Mouse (Mus musculus) heart, postnatal 0 days (tissue): ENCODE data around the gene Cdyl. TPM values are rescaled to one million over a fixed set of nuclear protein-coding genes. Genes with fewer than 3 reads are reported as not detected.

Source experiments
- ATAC-seq: fragments of 200-750 bp; cut with Nextera tagmentation; 2 replicates; pipeline ENCODE4 v1.8.0; 2017; ENCODE audit warnings: low read depth, moderate number of reproducible peaks, moderate library complexity; ENCODE audit not compliant: insufficient read depth
- DNase-seq: peaks from one replicate; pipeline ENCODE4 v3.0.0-alpha.2; 2016; ENCODE audit warnings: low spot score
- H3K27ac ChIP-seq: fragments of 300-500 bp; sonication (generic); 2 replicates; pipeline ENCODE4 v1.5.1; 2014; ENCODE audit warnings: low read depth, mild to moderate bottlenecking
- H3K27me3 ChIP-seq: fragments of 300-500 bp; sonication (generic); 2 replicates; pipeline ENCODE4 v1.6.1; 2014; ENCODE audit warnings: low read length, mixed read lengths; ENCODE audit not compliant: control insufficient read depth, insufficient read depth
- H3K36me3 ChIP-seq: fragments of 300-500 bp; sonication (generic); replicated peaks from 2 replicates; pipeline ENCODE4 v1.6.1; 2014; ENCODE audit warnings: low read length, mixed read lengths; ENCODE audit not compliant: control insufficient read depth, insufficient read depth
- H3K4me1 ChIP-seq: fragments of 300-500 bp; sonication (generic); 2 replicates; pipeline ENCODE4 v1.6.1; 2014; ENCODE audit warnings: antibody characterized with exemption; ENCODE audit not compliant: control insufficient read depth, insufficient read depth
- H3K4me2 ChIP-seq: fragments of 300-500 bp; sonication (generic); 2 replicates; pipeline ENCODE4 v1.6.1; 2014; ENCODE audit warnings: low read depth, mild to moderate bottlenecking, low read length, moderate library complexity
- H3K4me3 ChIP-seq: fragments of 300-500 bp; sonication (generic); 2 replicates; pipeline ENCODE4 v1.5.1; 2014; ENCODE audit warnings: low read depth, low read length
- H3K9ac ChIP-seq: fragments of 300-500 bp; sonication (generic); replicated peaks from 2 replicates; pipeline ENCODE4 v1.6.1; 2014; ENCODE audit warnings: low read depth, low read length, mixed read lengths
- H3K9me3 ChIP-seq: fragments of 300-500 bp; sonication (generic); replicated peaks from 2 replicates; pipeline ENCODE4 v1.6.1; 2016; ENCODE audit warnings: low read length; ENCODE audit not compliant: control insufficient read depth
- CTCF ChIP-seq: IDR thresholded peaks from 2 replicates; pipeline ENCODE4 v1.5.1; 2016; ENCODE audit warnings: antibody characterized with exemption, control low read depth, low read depth
- EP300 ChIP-seq: IDR thresholded peaks from 2 replicates; pipeline ENCODE4 v1.6.1; 2016; ENCODE audit warnings: antibody characterized with exemption, low read depth
- WGBS: fragments of 180-500 bp; shearing (Covaris S2); extraction: QIAGEN DNeasy Blood & Tissue Kit; methylation state at CpG from one replicate; pipeline ENCODE4 v1.1.7; 2014; 5-methylcytosine and 5-hydroxymethylcytosine counted together
- polyA plus RNA-seq: library from polyadenylated mRNA; unstranded; fragments of >200 nt; fragmentation: Nextera tagmentation; extraction: Ambion mirVana; gene quantifications from 2 replicates; pipeline ENCODE4 v1.2.1, GENCODE M21; 2015
- total RNA-seq: library from RNA; depleted of rRNA; stranded (reverse); fragments of >200 nt; gene quantifications from 2 replicates; pipeline ENCODE4 v1.2.3, GENCODE M21; 2014; ENCODE audit warnings: low replicate concordance

Gene Cdyl
- total and polyA plus RNA-seq, 2 experiments from 2014 or later, result 6.1 to 9.2 TPM

DNA sequence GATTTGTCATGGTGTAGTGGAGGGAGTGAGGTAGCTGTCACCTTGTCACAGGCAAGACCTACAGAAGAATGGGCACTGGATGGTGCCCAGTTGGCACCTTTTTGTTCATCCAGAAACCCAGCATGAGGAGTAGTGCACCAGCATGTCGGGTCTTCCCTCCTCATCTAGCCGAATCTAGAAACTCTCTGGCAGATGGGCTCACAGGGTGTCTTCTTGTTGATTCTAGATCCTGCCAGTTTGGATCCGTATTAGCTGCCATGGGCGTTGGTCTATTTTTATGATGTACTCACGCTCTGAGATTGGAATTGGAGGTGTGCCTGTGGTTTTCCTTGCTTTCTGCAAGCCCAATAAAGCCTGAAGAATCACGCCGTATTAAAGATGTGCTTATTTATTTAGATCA is 92.4 kb downstream of the Cdyl start:
- DNase-seq (no peak), ATAC-seq (no peak)
- no peak overlapping the region for H3K4me3 ChIP-seq
- no peak overlapping the region for H3K9ac ChIP-seq
- H3K4me1 ChIP-seq, result peaks cover 15% of the 10 kb centered on the region; the same call in 1 of the 2 replicates
- TF ChIP-seq EP300 (no peak), CTCF (no peak)
- no peaks in the 10 kb centered on the region for H3K36me3 ChIP-seq
- no peaks in the 10 kb centered on the region for H3K27me3 ChIP-seq
- WGBS, result 60% methylated on average over 7 of the region's 7 CpGs
- no peak overlapping the region for H3K27ac ChIP-seq
- H3K9me3 ChIP-seq, result peaks cover 6% of the 10 kb centered on the region; the same call in 1 of the 2 replicates
- H3K4me2 ChIP-seq, result no peak overlapping the region

DNA sequence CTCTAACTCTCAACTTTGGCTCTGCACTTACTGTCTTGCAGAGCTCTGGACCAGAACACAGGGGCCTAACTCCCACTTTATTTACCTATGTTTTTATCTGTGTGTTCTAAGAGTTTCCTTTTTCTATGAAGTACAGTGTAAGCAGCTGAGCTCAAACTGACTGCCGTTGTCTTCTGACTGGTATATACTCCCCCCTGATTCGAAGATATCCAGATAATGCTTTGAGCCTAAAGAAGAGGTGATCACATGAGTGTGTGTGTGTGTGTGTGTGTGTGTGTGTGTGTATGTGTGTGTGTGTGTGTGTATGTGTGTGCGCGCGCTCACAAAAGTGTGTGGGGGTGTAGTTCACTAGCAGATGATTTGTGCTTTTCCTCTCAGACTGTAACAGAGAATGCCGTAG is 95.4 kb downstream of the Cdyl start:
- Histone ChIP-seq H3K4me2 (no peak overlapping the region), H3K4me3 (no peak overlapping the region), H3K4me1 (peaks cover 18% of the 10 kb centered on the region; the same call in 1 of the 2 replicates), H3K9ac (no peak overlapping the region), H3K36me3 (no peaks in the 10 kb centered on the region), H3K9me3 (no peaks in the 10 kb centered on the region), H3K27ac (no peak overlapping the region), H3K27me3 (no peaks in the 10 kb centered on the region)
- DNase-seq, result no peak
- 77% methylated on average over 6 of the region's 6 CpGs for WGBS
- ATAC-seq, result no peak
- TF ChIP-seq EP300 (no peak), CTCF (no peak)

- Histone ChIP-seq H3K9me3 (no peaks in the 10 kb centered on the region), H3K27me3 (no peaks in the 10 kb centered on the region), H3K9ac (no peak overlapping the region), H3K27ac (no peak overlapping the region), H3K4me1 (peaks cover 18% of the 10 kb centered on the region; the same call in 1 of the 2 replicates), H3K36me3 (no peaks in the 10 kb centered on the region), H3K4me2 (no peak overlapping the region), H3K4me3 (no peak overlapping the region)
- WGBS, result 73% methylated on average over 8 of the region's 8 CpGs
- no peak for DNase-seq
- TF ChIP-seq EP300 (no peak), CTCF (no peak)
- no peak for ATAC-seq
Measured at GRCm38 (mm10) chr13:35755655-35756283, 96.1 kb downstream of the Cdyl start.

GRCm38 (mm10) chr13:35756393-35757338 is 97.0 kb downstream of the Cdyl start:
- Histone ChIP-seq H3K4me3 (no peak overlapping the region), H3K36me3 (no peaks in the 10 kb centered on the region), H3K9ac (no peak overlapping the region), H3K9me3 (no peaks in the 10 kb centered on the region), H3K4me1 (peaks cover 18% of the 10 kb centered on the region; the same call in 1 of the 2 replicates), H3K27ac (no peak overlapping the region), H3K4me2 (no peak overlapping the region), H3K27me3 (no peaks in the 10 kb centered on the region)
- DNase-seq, result no peak
- TF ChIP-seq CTCF, result no peak
- no peak for TF ChIP-seq EP300
- 77% methylated on average over 21 of the region's 21 CpGs for WGBS
- ATAC-seq, result no peak

GRCm38 (mm10) chr13:35760372-35760771 is 100.7 kb downstream of the Cdyl start:
- Histone ChIP-seq H3K4me3 (no peak overlapping the region), H3K9ac (no peak overlapping the region), H3K4me1 (peaks cover 11% of the 10 kb centered on the region), H3K27ac (no peak overlapping the region), H3K9me3 (no peaks in the 10 kb centered on the region), H3K27me3 (no peaks in the 10 kb centered on the region), H3K4me2 (no peak overlapping the region), H3K36me3 (no peaks in the 10 kb centered on the region)
- WGBS, result 79% methylated on average over 2 of the region's 2 CpGs
- DNase-seq (no peak), ATAC-seq (no peak)
- TF ChIP-seq EP300 (no peak), CTCF (no peak)
